Mouse (Mus musculus): Measurements from ENCODE around the gene Cfap36. TPM values are rescaled to one million over a fixed set of nuclear protein-coding genes. Genes with fewer than 3 reads are reported as not detected.
A peak's percentile ranks its signal among the peaks of the same experiment; 100 is the strongest.

The Cfap36 gene
- polyA plus RNA-seq (2014; fragmentation: Nextera tagmentation; extraction: Ambion mirVana): 70.4 and 81.3 TPM in 2 replicates

GRCm38 (mm10) chr11:29246883-29247650 lies at the start of gene Cfap36:
TSS of gene Cfap36 (minus strand) at chr11:29247409.
- Histone ChIP-seq H3K27ac (ENCODE audit: low read depth, low read length) (peak within 1 kb of the TSS; percentile 51), H3K4me1 (ENCODE audit: control insufficient read depth, insufficient read depth, low read length) (peaks cover 11% of the 10 kb centered on the region), H3K9me3 (ENCODE audit: control insufficient read depth, low read length) (no peaks in the 10 kb centered on the region), H3K27me3 (ENCODE audit: control insufficient read depth, insufficient read depth, low read length) (no peaks in the 10 kb centered on the region), H3K36me3 (ENCODE audit: control insufficient read depth, insufficient read depth, low read length) (no peaks in the 10 kb centered on the region; the same call in 1 of the 2 replicates), H3K4me2 (peak within 1 kb of the TSS; percentile 68), H3K4me3 (ENCODE audit: low read depth, low read length) (peak within 1 kb of the TSS; percentile 83), H3K9ac (ENCODE audit: low read length) (peak within 1 kb of the TSS; percentile 78)
- under 1% methylated on average over 53 of the region's 53 CpGs for WGBS
- ATAC-seq (ENCODE audit: low FRiP score): peak; percentile 100
- peak; percentile 99 for DNase-seq (ENCODE audit: low spot score, missing footprints)

- no peak overlapping the region for H3K9ac ChIP-seq (ENCODE audit: low read length)
- no peak overlapping the region for H3K4me2 ChIP-seq
- H3K4me3 ChIP-seq (ENCODE audit: low read depth, low read length): no peak overlapping the region
- ATAC-seq (ENCODE audit: low FRiP score) (no peak), DNase-seq (ENCODE audit: low spot score, missing footprints) (no peak)
- H3K27me3 ChIP-seq (ENCODE audit: control insufficient read depth, insufficient read depth, low read length): no peaks in the 10 kb centered on the region
- H3K36me3 ChIP-seq (ENCODE audit: control insufficient read depth, insufficient read depth, low read length): no peaks in the 10 kb centered on the region
- H3K27ac ChIP-seq (ENCODE audit: low read depth, low read length): no peak overlapping the region
- H3K9me3 ChIP-seq (ENCODE audit: control insufficient read depth, low read length): no peaks in the 10 kb centered on the region
- no peaks in the 10 kb centered on the region for H3K4me1 ChIP-seq (ENCODE audit: control insufficient read depth, insufficient read depth, low read length)
Measured at GRCm38 (mm10) chr11:29287305-29287704, 40.1 kb upstream of the Cfap36 start.

GRCm38 (mm10) chr11:29286040-29286439 lies 38.8 kb upstream of the Cfap36 start:
- Histone ChIP-seq H3K36me3 (ENCODE audit: control insufficient read depth, insufficient read depth, low read length) (no peaks in the 10 kb centered on the region), H3K27me3 (ENCODE audit: control insufficient read depth, insufficient read depth, low read length) (no peaks in the 10 kb centered on the region), H3K27ac (ENCODE audit: low read depth, low read length) (no peak overlapping the region), H3K4me2 (no peak overlapping the region), H3K9ac (ENCODE audit: low read length) (no peak overlapping the region), H3K4me1 (ENCODE audit: control insufficient read depth, insufficient read depth, low read length) (no peaks in the 10 kb centered on the region), H3K9me3 (ENCODE audit: control insufficient read depth, low read length) (no peaks in the 10 kb centered on the region), H3K4me3 (ENCODE audit: low read depth, low read length) (no peak overlapping the region)
- no peak for ATAC-seq (ENCODE audit: low FRiP score)
- DNase-seq (ENCODE audit: low spot score, missing footprints): no peak

- H3K36me3 ChIP-seq (ENCODE audit: control insufficient read depth, insufficient read depth, low read length): no peaks in the 10 kb centered on the region
- H3K27me3 ChIP-seq (ENCODE audit: control insufficient read depth, insufficient read depth, low read length): no peaks in the 10 kb centered on the region
- peaks cover 2% of the 10 kb centered on the region; the same call in 1 of the 2 replicates for H3K9me3 ChIP-seq (ENCODE audit: control insufficient read depth, low read length)
- no peaks in the 10 kb centered on the region for H3K4me1 ChIP-seq (ENCODE audit: control insufficient read depth, insufficient read depth, low read length)
- WGBS: 80% methylated on average over 3 of the region's 3 CpGs
- H3K9ac ChIP-seq (ENCODE audit: low read length): no peak overlapping the region
- no peak overlapping the region for H3K4me3 ChIP-seq (ENCODE audit: low read depth, low read length)
- no peak overlapping the region for H3K4me2 ChIP-seq
- H3K27ac ChIP-seq (ENCODE audit: low read depth, low read length): no peak overlapping the region
- ATAC-seq (ENCODE audit: low FRiP score) (no peak), DNase-seq (ENCODE audit: low spot score, missing footprints) (no peak)
Measured at GRCm38 (mm10) chr11:29274758-29275157, 27.5 kb upstream of the Cfap36 start.

- Histone ChIP-seq H3K4me2 (no peak overlapping the region), H3K9me3 (ENCODE audit: control insufficient read depth, low read length) (peaks cover 2% of the 10 kb centered on the region; the same call in 1 of the 2 replicates), H3K27me3 (ENCODE audit: control insufficient read depth, insufficient read depth, low read length) (no peaks in the 10 kb centered on the region), H3K36me3 (ENCODE audit: control insufficient read depth, insufficient read depth, low read length) (no peaks in the 10 kb centered on the region), H3K9ac (ENCODE audit: low read length) (no peak overlapping the region), H3K4me1 (ENCODE audit: control insufficient read depth, insufficient read depth, low read length) (no peaks in the 10 kb centered on the region), H3K4me3 (ENCODE audit: low read depth, low read length) (no peak overlapping the region), H3K27ac (ENCODE audit: low read depth, low read length) (no peak overlapping the region)
- WGBS: 34% methylated on average over 3 of the region's 3 CpGs
- DNase-seq (ENCODE audit: low spot score, missing footprints) (peak; percentile 89), ATAC-seq (ENCODE audit: low FRiP score) (peak; percentile 73; the same call in 1 of the 2 replicates)
Measured at GRCm38 (mm10) chr11:29267824-29268223, 20.6 kb upstream of the Cfap36 start.

GRCm38 (mm10) chr11:29254643-29255042 lies 7.4 kb upstream of the Cfap36 start:
- H3K27ac ChIP-seq (ENCODE audit: low read depth, low read length): no peak overlapping the region
- 88% methylated on average over 1 of the region's 1 CpGs for WGBS
- H3K9me3 ChIP-seq (ENCODE audit: control insufficient read depth, low read length): no peaks in the 10 kb centered on the region
- no peak overlapping the region for H3K4me2 ChIP-seq
- H3K4me3 ChIP-seq (ENCODE audit: low read depth, low read length): no peak overlapping the region
- H3K4me1 ChIP-seq (ENCODE audit: control insufficient read depth, insufficient read depth, low read length): no peaks in the 10 kb centered on the region
- no peak overlapping the region for H3K9ac ChIP-seq (ENCODE audit: low read length)
- ATAC-seq (ENCODE audit: low FRiP score) (no peak), DNase-seq (ENCODE audit: low spot score, missing footprints) (peak; percentile 54)
- no peaks in the 10 kb centered on the region for H3K27me3 ChIP-seq (ENCODE audit: control insufficient read depth, insufficient read depth, low read length)
- no peaks in the 10 kb centered on the region for H3K36me3 ChIP-seq (ENCODE audit: control insufficient read depth, insufficient read depth, low read length)

- no peak overlapping the region for H3K9ac ChIP-seq (ENCODE audit: low read length)
- H3K4me2 ChIP-seq: no peak overlapping the region
- no peak overlapping the region for H3K4me3 ChIP-seq (ENCODE audit: low read depth, low read length)
- no peaks in the 10 kb centered on the region for H3K9me3 ChIP-seq (ENCODE audit: control insufficient read depth, low read length)
- H3K36me3 ChIP-seq (ENCODE audit: control insufficient read depth, insufficient read depth, low read length): no peaks in the 10 kb centered on the region
- ATAC-seq (ENCODE audit: low FRiP score): no peak
- H3K4me1 ChIP-seq (ENCODE audit: control insufficient read depth, insufficient read depth, low read length): peaks cover 11% of the 10 kb centered on the region
- WGBS: 95% methylated on average over 5 of the region's 5 CpGs
- DNase-seq (ENCODE audit: low spot score, missing footprints): no peak
- no peak overlapping the region for H3K27ac ChIP-seq (ENCODE audit: low read depth, low read length)
- H3K27me3 ChIP-seq (ENCODE audit: control insufficient read depth, insufficient read depth, low read length): no peaks in the 10 kb centered on the region
Measured at GRCm38 (mm10) chr11:29248386-29248785, 1.2 kb upstream of the Cfap36 start.

- Histone ChIP-seq H3K4me3 (ENCODE audit: low read depth, low read length) (peak overlapping the region; percentile 83), H3K36me3 (ENCODE audit: control insufficient read depth, insufficient read depth, low read length) (no peaks in the 10 kb centered on the region; the same call in 1 of the 2 replicates), H3K9ac (ENCODE audit: low read length) (peak overlapping the region; percentile 27), H3K4me2 (peak overlapping the region; percentile 42), H3K4me1 (ENCODE audit: control insufficient read depth, insufficient read depth, low read length) (peaks cover 11% of the 10 kb centered on the region), H3K27me3 (ENCODE audit: control insufficient read depth, insufficient read depth, low read length) (no peaks in the 10 kb centered on the region), H3K27ac (ENCODE audit: low read depth, low read length) (no peak overlapping the region), H3K9me3 (ENCODE audit: control insufficient read depth, low read length) (no peaks in the 10 kb centered on the region)
- DNase-seq (ENCODE audit: low spot score, missing footprints) (no peak), ATAC-seq (ENCODE audit: low FRiP score) (peak; percentile 20; the same call in 1 of the 2 replicates)
- WGBS: 95% methylated on average over 1 of the region's 1 CpGs
Measured at GRCm38 (mm10) chr11:29247725-29248124, 516 bp upstream of the Cfap36 start.

- Histone ChIP-seq H3K36me3 (ENCODE audit: control insufficient read depth, insufficient read depth, low read length) (no peaks in the 10 kb centered on the region; the same call in 1 of the 2 replicates), H3K27me3 (ENCODE audit: control insufficient read depth, insufficient read depth, low read length) (no peaks in the 10 kb centered on the region), H3K4me1 (ENCODE audit: control insufficient read depth, insufficient read depth, low read length) (peaks cover 11% of the 10 kb centered on the region), H3K27ac (ENCODE audit: low read depth, low read length) (no peak overlapping the region), H3K9me3 (ENCODE audit: control insufficient read depth, low read length) (no peaks in the 10 kb centered on the region), H3K4me2 (peak overlapping the region; percentile 68), H3K4me3 (ENCODE audit: low read depth, low read length) (peak overlapping the region; percentile 83; the same call in 1 of the 2 replicates), H3K9ac (ENCODE audit: low read length) (peak overlapping the region; percentile 78; the same call in 1 of the 2 replicates)
- no peak for DNase-seq (ENCODE audit: low spot score, missing footprints)
- ATAC-seq (ENCODE audit: low FRiP score): no peak
- WGBS: 70% methylated on average over 4 of the region's 4 CpGs
Measured at GRCm38 (mm10) chr11:29245988-29246387, 1.2 kb downstream of the Cfap36 start.

Data from midbrain, embryonic 11.5 days (tissue).